Mouse (Mus musculus) heart, embryonic 15.5 days (tissue): Measurements from ENCODE around the gene Cracr2a. TPM values are rescaled to one million over a fixed set of nuclear protein-coding genes. Genes with fewer than 3 reads are reported as not detected.

Source experiments
- ATAC-seq: fragments of 200-750 bp; cut with Nextera tagmentation; replicated peaks from 2 replicates; pipeline ENCODE4 v1.8.0; 2017; ENCODE audit warnings: low read depth, moderate TSS enrichment; ENCODE audit not compliant: insufficient number of reproducible peaks, insufficient read depth, low FRiP score
- H3K27ac ChIP-seq: fragments of 300-500 bp; sonication (generic); 2 replicates; pipeline ENCODE4 v1.5.1; 2015; ENCODE audit warnings: mild to moderate bottlenecking, inconsistent platforms
- H3K27me3 ChIP-seq: fragments of 300-500 bp; sonication (generic); 2 replicates; pipeline ENCODE4 v1.6.1; 2015; ENCODE audit warnings: inconsistent platforms
- H3K36me3 ChIP-seq: fragments of 300-500 bp; sonication (generic); 2 replicates; pipeline ENCODE4 v1.6.1; 2015; ENCODE audit warnings: mild to moderate bottlenecking, inconsistent platforms
- H3K4me1 ChIP-seq: fragments of 300-500 bp; sonication (generic); replicated peaks from 2 replicates; pipeline ENCODE4 v1.6.1; 2015; ENCODE audit warnings: inconsistent platforms
- H3K4me2 ChIP-seq: fragments of 300-500 bp; sonication (generic); 2 replicates; pipeline ENCODE4 v1.6.1; 2015; ENCODE audit warnings: inconsistent platforms, mild to moderate bottlenecking, moderate library complexity
- H3K4me3 ChIP-seq: fragments of 300-500 bp; sonication (generic); 2 replicates; pipeline ENCODE4 v1.5.1; 2015; ENCODE audit warnings: mild to moderate bottlenecking, inconsistent platforms
- H3K9ac ChIP-seq: fragments of 300-500 bp; sonication (generic); 2 replicates; pipeline ENCODE4 v1.6.1; 2015; ENCODE audit warnings: mild to moderate bottlenecking, inconsistent platforms
- H3K9me3 ChIP-seq: fragments of 300-500 bp; sonication (generic); replicated peaks from 2 replicates; pipeline ENCODE4 v1.6.1; 2016; ENCODE audit warnings: inconsistent platforms
- WGBS: fragments of 180-500 bp; shearing (Covaris S2); methylation state at CpG from one replicate; pipeline ENCODE4 v1.1.7; 2015; ENCODE audit warnings: mixed read lengths; 5-methylcytosine and 5-hydroxymethylcytosine counted together
- polyA plus RNA-seq: library from polyadenylated mRNA; unstranded; fragments of >200 nt; fragmentation: Nextera tagmentation; extraction: Ambion mirVana; gene quantifications from 2 replicates; pipeline ENCODE4 v1.2.1, GENCODE M21; 2015

Cracr2a gene
- polyA plus RNA-seq, 1 experiment from 2014 or later, result 1.3 TPM

DNA sequence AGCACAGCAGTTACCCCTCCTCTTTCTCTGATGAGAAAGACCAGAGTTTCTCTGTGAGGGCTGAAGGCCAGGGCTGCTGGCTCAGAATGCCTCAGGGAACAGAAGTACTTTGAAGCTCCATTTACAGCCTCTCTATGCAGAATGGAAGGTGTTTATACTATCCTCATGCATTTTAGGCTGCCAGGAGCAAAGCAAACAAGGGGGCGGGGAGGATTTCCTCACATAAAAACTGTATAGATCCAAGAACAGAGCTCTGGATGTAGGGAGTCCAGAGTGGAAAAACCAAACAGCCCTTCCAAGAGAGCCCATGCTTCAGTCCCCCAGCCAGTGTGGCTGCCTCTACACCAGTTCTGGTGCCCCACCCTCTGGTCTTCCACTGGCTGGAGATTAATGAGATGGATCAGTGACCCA lies 147.1 kb downstream of the Cracr2a start:
- Histone ChIP-seq H3K27me3 (no peaks in the 10 kb centered on the region), H3K27ac (peak overlapping the region; percentile 36; the same call in 1 of the 2 replicates), H3K4me2 (no peak overlapping the region), H3K9me3 (no peaks in the 10 kb centered on the region), H3K4me1 (peaks cover 8% of the 10 kb centered on the region), H3K36me3 (no peaks in the 10 kb centered on the region), H3K4me3 (no peak overlapping the region), H3K9ac (no peak overlapping the region)
- peak; percentile 69; the same call in 1 of the 2 replicates for ATAC-seq
- 39% methylated on average over 1 of the region's 1 CpGs for WGBS

DNA sequence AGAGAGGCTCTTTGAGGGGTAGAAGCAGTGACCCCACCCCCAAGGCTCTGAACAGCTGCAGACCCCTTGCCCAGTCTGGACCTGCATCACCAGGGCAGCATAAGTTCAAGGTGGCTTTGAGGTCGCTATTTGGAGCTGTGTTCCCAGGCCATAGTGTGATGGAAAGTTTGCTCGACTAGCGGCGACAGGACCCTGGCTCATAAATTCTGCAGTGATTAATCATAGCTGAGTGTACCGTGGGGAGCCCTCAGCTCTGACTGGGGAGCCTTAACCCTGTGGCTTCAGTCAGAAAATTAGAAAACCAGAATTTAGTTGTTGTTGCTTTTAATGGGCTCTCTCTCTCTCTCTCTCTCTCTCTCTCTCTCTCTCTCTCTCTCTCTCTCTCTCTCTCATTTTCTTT lies 153.8 kb downstream of the Cracr2a start:
- ATAC-seq, result no peak
- Histone ChIP-seq H3K36me3 (no peaks in the 10 kb centered on the region), H3K27me3 (no peaks in the 10 kb centered on the region), H3K9me3 (no peaks in the 10 kb centered on the region), H3K4me1 (peaks cover 7% of the 10 kb centered on the region; the same call in 1 of the 2 replicates), H3K27ac (no peak overlapping the region), H3K9ac (no peak overlapping the region), H3K4me2 (no peak overlapping the region), H3K4me3 (no peak overlapping the region)
- 24% methylated on average over 5 of the region's 5 CpGs for WGBS

DNA sequence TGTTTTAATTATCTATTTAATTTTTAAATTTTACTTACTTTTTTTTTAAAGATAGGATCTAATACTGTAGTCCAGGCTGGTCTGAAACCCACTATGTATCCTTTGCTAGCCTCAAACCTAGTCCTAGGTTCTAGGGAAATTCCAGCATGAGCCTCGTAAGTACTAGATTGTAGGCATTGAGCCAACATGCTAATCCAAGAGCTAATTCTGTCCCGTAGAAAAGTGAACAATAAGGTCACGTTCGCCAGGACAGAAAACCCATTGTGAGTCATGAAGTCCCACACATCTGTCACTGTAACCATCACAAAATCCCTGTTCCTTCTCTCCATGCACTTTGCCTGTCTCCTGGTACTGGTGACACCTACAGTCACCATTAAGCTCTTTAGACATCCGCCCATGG lies 154.3 kb downstream of the Cracr2a start:
- H3K9me3 ChIP-seq, result no peaks in the 10 kb centered on the region
- peaks cover 7% of the 10 kb centered on the region; the same call in 1 of the 2 replicates for H3K4me1 ChIP-seq
- H3K4me3 ChIP-seq, result no peak overlapping the region
- H3K4me2 ChIP-seq, result no peak overlapping the region
- WGBS, result 32% methylated on average over 5 of the region's 5 CpGs
- no peaks in the 10 kb centered on the region for H3K27me3 ChIP-seq
- no peak overlapping the region for H3K27ac ChIP-seq
- H3K36me3 ChIP-seq, result no peaks in the 10 kb centered on the region
- 0 out of 2 replicates have a peak, but pooled peaks have one; percentile 47 for ATAC-seq
- H3K9ac ChIP-seq, result no peak overlapping the region

DNA sequence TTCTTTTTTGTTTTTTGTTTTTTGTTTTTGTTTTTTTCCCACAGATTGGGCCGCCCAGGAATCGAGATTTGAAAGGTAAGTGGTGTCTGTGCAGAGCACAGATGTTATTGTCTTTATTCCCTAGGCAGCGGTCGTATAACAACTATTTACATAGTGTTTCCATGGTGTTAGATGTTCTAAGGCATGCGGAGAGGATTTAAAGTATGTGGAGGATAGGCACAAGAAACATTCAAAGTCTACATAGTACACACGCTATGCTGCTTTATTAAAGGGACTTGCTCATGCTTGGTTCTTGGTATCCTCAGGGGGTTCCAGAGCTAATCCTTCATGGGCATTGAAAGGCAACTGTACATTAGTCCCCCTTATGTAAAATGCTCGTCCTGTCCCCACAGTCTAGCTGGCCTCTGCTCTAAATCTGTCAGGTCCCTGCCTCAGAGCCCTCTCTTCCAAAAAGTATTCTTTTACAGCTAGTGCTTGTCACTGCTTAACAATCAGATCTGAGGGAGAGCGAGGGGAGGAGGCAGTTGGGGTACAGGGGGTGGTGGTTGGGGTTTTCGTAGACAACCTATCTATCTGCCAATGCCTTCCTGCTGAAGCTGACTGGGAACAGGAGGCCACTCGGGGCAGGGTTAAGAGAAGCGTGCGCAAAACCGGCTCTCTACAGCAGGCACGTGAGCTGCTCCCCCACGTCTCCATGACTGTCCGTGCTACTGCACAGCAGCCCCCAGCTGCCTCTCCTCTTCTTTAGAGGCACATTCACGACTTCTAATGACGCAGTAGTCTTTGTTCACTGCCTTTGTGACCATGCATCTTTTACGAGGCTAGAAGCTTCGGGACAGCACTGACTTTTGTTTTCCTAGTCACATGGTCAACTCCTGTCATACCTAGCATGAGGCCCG lies 156.3 kb downstream of the Cracr2a start:
- Histone ChIP-seq H3K36me3 (no peaks in the 10 kb centered on the region), H3K4me3 (no peak overlapping the region), H3K4me2 (no peak overlapping the region), H3K9ac (no peak overlapping the region), H3K27ac (no peak overlapping the region), H3K27me3 (no peaks in the 10 kb centered on the region), H3K4me1 (peaks cover 7% of the 10 kb centered on the region; the same call in 1 of the 2 replicates), H3K9me3 (no peaks in the 10 kb centered on the region)
- 67% methylated on average over 21 of the region's 21 CpGs for WGBS
- ATAC-seq, result no peak

DNA sequence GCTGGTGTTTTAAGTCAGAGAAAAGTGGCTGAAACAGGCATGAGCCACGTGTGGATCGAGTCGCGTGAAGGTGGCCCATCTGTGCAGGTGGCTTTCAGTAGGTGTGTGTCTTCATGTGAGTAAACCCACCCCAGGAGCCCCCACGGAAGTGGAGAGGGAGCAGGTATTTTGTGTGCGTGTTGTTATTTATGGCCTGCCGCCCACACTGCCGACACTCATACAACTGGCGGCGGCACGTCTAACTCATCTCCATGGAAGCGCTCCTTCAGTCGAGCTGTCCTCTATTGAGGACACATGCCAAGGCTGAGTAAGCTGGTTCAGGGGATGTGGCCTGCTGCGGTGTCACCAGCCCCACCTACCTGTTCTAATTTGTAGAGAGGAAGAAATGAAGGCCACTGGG lies 158.7 kb downstream of the Cracr2a start:
- WGBS, result 78% methylated on average over 14 of the region's 14 CpGs
- H3K9ac ChIP-seq, result no peak overlapping the region
- no peak overlapping the region for H3K27ac ChIP-seq
- no peak overlapping the region for H3K4me3 ChIP-seq
- no peak for ATAC-seq
- peaks cover 4% of the 10 kb centered on the region; the same call in 1 of the 2 replicates for H3K4me1 ChIP-seq
- no peaks in the 10 kb centered on the region for H3K27me3 ChIP-seq
- no peaks in the 10 kb centered on the region for H3K36me3 ChIP-seq
- H3K4me2 ChIP-seq, result no peak overlapping the region
- H3K9me3 ChIP-seq, result no peaks in the 10 kb centered on the region

DNA sequence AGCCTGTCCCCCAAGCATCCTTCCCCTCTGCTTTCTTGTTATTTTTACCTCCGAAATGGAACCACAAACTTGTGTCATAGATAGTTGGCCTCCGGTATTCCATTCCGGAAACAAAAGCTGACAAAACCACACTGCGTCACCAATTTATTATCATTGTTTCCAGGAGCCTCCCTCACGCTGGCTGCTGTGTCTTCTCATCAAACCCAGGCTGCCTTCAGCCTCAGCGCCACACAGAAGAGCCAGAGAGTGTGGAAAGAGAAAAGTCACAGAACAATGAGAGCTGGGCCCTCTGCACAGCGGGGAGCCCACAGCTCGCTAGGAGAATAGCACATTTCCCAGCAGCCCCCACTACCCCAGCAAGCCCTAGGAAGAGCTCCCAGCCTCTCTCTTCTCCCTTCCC lies 162.0 kb downstream of the Cracr2a start:
- Histone ChIP-seq H3K9me3 (no peaks in the 10 kb centered on the region), H3K4me3 (no peak overlapping the region), H3K9ac (no peak overlapping the region), H3K4me2 (0 out of 2 replicates have a peak overlapping the region, but pooled peaks have one; percentile 5), H3K27ac (no peak overlapping the region), H3K4me1 (no peaks in the 10 kb centered on the region), H3K36me3 (no peaks in the 10 kb centered on the region), H3K27me3 (no peaks in the 10 kb centered on the region)
- ATAC-seq, result no peak
- 55% methylated on average over 8 of the region's 8 CpGs for WGBS

Other genes starting within 250 kb of the Cracr2a start
- 14.7 and 18.1 TPM in 2 replicates for gene Parp11, start 114.5 kb upstream of the Cracr2a start, polyA plus RNA-seq
- gene Prmt8, start 208.1 kb downstream of the Cracr2a start, polyA plus RNA-seq, result 0.10 and 0.28 TPM in 2 replicates